Mouse (Mus musculus) intestine, embryonic 14.5 days (tissue): ENCODE results near the gene Gpr55. TPM values are rescaled to one million over a fixed set of nuclear protein-coding genes. Genes with fewer than 3 reads are reported as not detected.

ENCODE experiments used
- ATAC-seq: fragments of 200-750 bp; cut with Nextera tagmentation; replicated peaks from 2 replicates; pipeline ENCODE4 v1.8.0; 2017; ENCODE audit warnings: low read depth, moderate number of reproducible peaks, moderate TSS enrichment, moderate library complexity; ENCODE audit not compliant: low FRiP score, low TSS enrichment
- DNase-seq: peaks from one replicate; pipeline ENCODE4 v3.0.0-alpha.2; 2018; ENCODE audit warnings: low spot score
- H3K27ac ChIP-seq: fragments of 300-500 bp; sonication (generic); 2 replicates; pipeline ENCODE4 v1.5.1; 2014; ENCODE audit warnings: low read depth, mild to moderate bottlenecking, control low read depth
- H3K27me3 ChIP-seq: fragments of 300-500 bp; sonication (generic); replicated peaks from 2 replicates; pipeline ENCODE4 v1.6.1; 2014; ENCODE audit warnings: low read length, control low read depth; ENCODE audit not compliant: control insufficient read depth, insufficient read depth
- H3K36me3 ChIP-seq: fragments of 300-500 bp; sonication (generic); 2 replicates; pipeline ENCODE4 v1.6.1; 2014; ENCODE audit warnings: low read length, control low read depth; ENCODE audit not compliant: control insufficient read depth, insufficient read depth
- H3K4me1 ChIP-seq: fragments of 300-500 bp; sonication (generic); replicated peaks from 2 replicates; pipeline ENCODE4 v1.6.1; 2014; ENCODE audit warnings: low read length, control low read depth, mixed read lengths; ENCODE audit not compliant: control insufficient read depth, insufficient read depth
- H3K4me2 ChIP-seq: fragments of 300-500 bp; sonication (generic); 2 replicates; pipeline ENCODE4 v1.6.1; 2014; ENCODE audit warnings: low read length
- H3K4me3 ChIP-seq: fragments of 300-500 bp; sonication (generic); 2 replicates; pipeline ENCODE4 v1.5.1; 2014; ENCODE audit warnings: low read depth, low read length, control low read depth, mixed read lengths
- H3K9ac ChIP-seq: fragments of 300-500 bp; sonication (generic); 2 replicates; pipeline ENCODE4 v1.6.1; 2014; ENCODE audit warnings: mild to moderate bottlenecking, low read length
- H3K9me3 ChIP-seq: fragments of 300-500 bp; sonication (generic); 2 replicates; pipeline ENCODE4 v1.6.1; 2016; ENCODE audit warnings: low read length, control low read depth; ENCODE audit not compliant: control insufficient read depth
- WGBS: fragments of 180-500 bp; shearing (Covaris S2); extraction: QIAGEN DNeasy Blood & Tissue Kit; methylation state at CpG from one replicate; pipeline ENCODE4 v1.1.7; 2014; 5-methylcytosine and 5-hydroxymethylcytosine counted together
- polyA plus RNA-seq: library from polyadenylated mRNA; unstranded; fragments of >200 nt; fragmentation: Nextera tagmentation; extraction: Ambion mirVana; gene quantifications from 2 replicates; pipeline ENCODE4 v1.2.1, GENCODE M21; 2014

Gpr55 gene
- polyA plus RNA-seq, 1 experiment from 2014 or later: not detected

GRCm38 (mm10) chr1:85969081-85969480 is 8.3 kb upstream of the Gpr55 start:
- Histone ChIP-seq H3K4me2 (no peak overlapping the region), H3K27ac (no peak overlapping the region), H3K9ac (no peak overlapping the region), H3K4me3 (no peak overlapping the region), H3K36me3 (no peaks in the 10 kb centered on the region), H3K27me3 (no peaks in the 10 kb centered on the region), H3K9me3 (no peaks in the 10 kb centered on the region), H3K4me1 (no peaks in the 10 kb centered on the region)
- ATAC-seq (no peak), DNase-seq (no peak)
- WGBS: 67% methylated on average over 1 of the region's 1 CpGs

- Histone ChIP-seq H3K27ac (no peak overlapping the region), H3K4me2 (no peak overlapping the region), H3K4me1 (no peaks in the 10 kb centered on the region), H3K9me3 (no peaks in the 10 kb centered on the region), H3K36me3 (no peaks in the 10 kb centered on the region), H3K9ac (no peak overlapping the region), H3K4me3 (no peak overlapping the region), H3K27me3 (no peaks in the 10 kb centered on the region)
- WGBS: 66% methylated on average over 3 of the region's 3 CpGs
- ATAC-seq (no peak), DNase-seq (no peak)
Measured at GRCm38 (mm10) chr1:85965856-85966255, 5.0 kb upstream of the Gpr55 start.

- ATAC-seq (no peak), DNase-seq (no peak)
- Histone ChIP-seq H3K4me2 (no peak overlapping the region), H3K27me3 (no peaks in the 10 kb centered on the region), H3K27ac (no peak overlapping the region), H3K9ac (no peak overlapping the region), H3K4me1 (peaks cover 15% of the 10 kb centered on the region; the same call in 1 of the 2 replicates), H3K36me3 (no peaks in the 10 kb centered on the region), H3K4me3 (no peak overlapping the region), H3K9me3 (no peaks in the 10 kb centered on the region)
- WGBS: 68% methylated on average over 3 of the region's 3 CpGs
Measured at GRCm38 (mm10) chr1:85962081-85962480, 1.3 kb upstream of the Gpr55 start.

GRCm38 (mm10) chr1:85959889-85960276 is 924 bp downstream of the Gpr55 start:
- Histone ChIP-seq H3K4me1 (peaks cover 15% of the 10 kb centered on the region; the same call in 1 of the 2 replicates), H3K4me2 (no peak overlapping the region), H3K27me3 (no peaks in the 10 kb centered on the region), H3K27ac (no peak overlapping the region), H3K4me3 (no peak overlapping the region), H3K9me3 (no peaks in the 10 kb centered on the region), H3K36me3 (no peaks in the 10 kb centered on the region), H3K9ac (no peak overlapping the region)
- 66% methylated on average over 2 of the region's 2 CpGs for WGBS
- no peak for ATAC-seq
- DNase-seq: no peak

GRCm38 (mm10) chr1:85959129-85959888 is 1.5 kb downstream of the Gpr55 start:
- Histone ChIP-seq H3K4me2 (no peak overlapping the region), H3K27me3 (no peaks in the 10 kb centered on the region), H3K4me3 (no peak overlapping the region), H3K4me1 (peaks cover 15% of the 10 kb centered on the region; the same call in 1 of the 2 replicates), H3K9ac (no peak overlapping the region), H3K27ac (no peak overlapping the region), H3K9me3 (no peaks in the 10 kb centered on the region), H3K36me3 (no peaks in the 10 kb centered on the region)
- 49% methylated on average over 6 of the region's 6 CpGs for WGBS
- DNase-seq (no peak), ATAC-seq (no peak)

- DNase-seq (no peak), ATAC-seq (no peak)
- no peak overlapping the region for H3K4me2 ChIP-seq
- WGBS: 51% methylated on average over 9 of the region's 9 CpGs
- H3K9ac ChIP-seq: no peak overlapping the region
- peaks cover 15% of the 10 kb centered on the region; the same call in 1 of the 2 replicates for H3K4me1 ChIP-seq
- no peaks in the 10 kb centered on the region for H3K27me3 ChIP-seq
- H3K4me3 ChIP-seq: no peak overlapping the region
- H3K27ac ChIP-seq: no peak overlapping the region
- no peaks in the 10 kb centered on the region for H3K9me3 ChIP-seq
- H3K36me3 ChIP-seq: no peaks in the 10 kb centered on the region
Measured at GRCm38 (mm10) chr1:85957942-85958619, 2.7 kb downstream of the Gpr55 start.

GRCm38 (mm10) chr1:85957290-85957689 is 3.5 kb downstream of the Gpr55 start:
- 70% methylated on average over 5 of the region's 5 CpGs for WGBS
- ATAC-seq (no peak), DNase-seq (no peak)
- Histone ChIP-seq H3K4me3 (no peak overlapping the region), H3K36me3 (no peaks in the 10 kb centered on the region), H3K9ac (no peak overlapping the region), H3K4me1 (peaks cover 15% of the 10 kb centered on the region; the same call in 1 of the 2 replicates), H3K9me3 (no peaks in the 10 kb centered on the region), H3K27ac (no peak overlapping the region), H3K27me3 (no peaks in the 10 kb centered on the region), H3K4me2 (no peak overlapping the region)

GRCm38 (mm10) chr1:85955150-85955549 is 5.7 kb downstream of the Gpr55 start:
- Histone ChIP-seq H3K9ac (no peak overlapping the region), H3K36me3 (no peaks in the 10 kb centered on the region), H3K4me1 (peaks cover 14% of the 10 kb centered on the region; the same call in 1 of the 2 replicates), H3K4me2 (no peak overlapping the region), H3K27ac (no peak overlapping the region), H3K4me3 (no peak overlapping the region), H3K27me3 (no peaks in the 10 kb centered on the region), H3K9me3 (no peaks in the 10 kb centered on the region)
- no peak for ATAC-seq
- 83% methylated on average over 3 of the region's 3 CpGs for WGBS
- no peak for DNase-seq
